Mouse (Mus musculus): ENCODE results near the gene Pcp4l1. TPM values are rescaled to one million over a fixed set of nuclear protein-coding genes. Genes with fewer than 3 reads are reported as not detected.

The Pcp4l1 gene
- polyA plus RNA-seq, 1 experiment: 0.13 TPM

GRCm38 (mm10) chr1:171124398-171124797 lies 71.7 kb downstream of the Pcp4l1 start:
- H3K27me3 ChIP-seq (ENCODE audit: control insufficient read depth, insufficient read depth, insufficient read length): no peaks in the 10 kb centered on the region
- TF ChIP-seq USF1 (IDR thresholded peaks at IDR 0.05; ENCODE audit: low read depth) (no peak), MAX (IDR thresholded peaks at IDR 0.05) (no peak), CTCF (IDR thresholded peaks at IDR 0.05; ENCODE audit: control insufficient read depth, insufficient read depth, insufficient read length) (no peak), MYOG (IDR thresholded peaks at IDR 0.05; ENCODE audit: control insufficient read depth, extremely low read depth, insufficient read length) (no peak), CEBPB (IDR thresholded peaks at IDR 0.05; ENCODE audit: low read depth) (no peak), MYOD1 (IDR thresholded peaks at IDR 0.05; ENCODE audit: control insufficient read depth, insufficient read length, low read depth) (no peak), FOSL1 (IDR thresholded peaks at IDR 0.05; ENCODE audit: insufficient read depth, low read length, poor library complexity, severe bottlenecking) (no peak)
- peaks cover 10% of the 10 kb centered on the region for H3K36me3 ChIP-seq (ENCODE audit: control insufficient read depth, insufficient read depth)
- H3K79me2 ChIP-seq (ENCODE audit: control insufficient read depth, insufficient read depth): no peaks in the 10 kb centered on the region
- no peak overlapping the region for H3ac ChIP-seq (ENCODE audit: control insufficient read depth, insufficient read length, low read depth)
- no peak overlapping the region for H3K4me3 ChIP-seq (ENCODE audit: insufficient read depth, poor library complexity, severe bottlenecking)
- no peaks in the 10 kb centered on the region for H3K79me3 ChIP-seq (ENCODE audit: low read depth)

Other genes starting within 250 kb of the Pcp4l1 start
- 0.06 TPM for gene Fcgr2b, start 219.7 kb downstream of the Pcp4l1 start, polyA plus RNA-seq (2012; fragmentation: generic; extraction: Trizol)
- gene Fcgr4, start 177.3 kb downstream of the Pcp4l1 start, polyA plus RNA-seq (2012; fragmentation: generic; extraction: Trizol): 1.0 TPM
- gene Fcgr3, start 131.3 kb downstream of the Pcp4l1 start, polyA plus RNA-seq (2012; fragmentation: generic; extraction: Trizol): not detected
- gene Cfap126, start 82.3 kb downstream of the Pcp4l1 start, polyA plus RNA-seq (2012; fragmentation: generic; extraction: Trizol): 0.39 TPM
- 147 TPM for gene Sdhc, start 45.7 kb downstream of the Pcp4l1 start, polyA plus RNA-seq (2012; fragmentation: generic; extraction: Trizol)
- 0.11 TPM for gene Mpz, start 45.6 kb downstream of the Pcp4l1 start, polyA plus RNA-seq (2012; fragmentation: generic; extraction: Trizol)
- gene Nr1i3, start 17.7 kb upstream of the Pcp4l1 start, polyA plus RNA-seq (2012; fragmentation: generic; extraction: Trizol): 0.04 TPM
- 58.7 TPM for gene Tomm40l, start 26.2 kb upstream of the Pcp4l1 start, polyA plus RNA-seq (2012; fragmentation: generic; extraction: Trizol)
- not detected for gene Apoa2, start 28.8 kb upstream of the Pcp4l1 start, polyA plus RNA-seq (2012; fragmentation: generic; extraction: Trizol)
- gene Fcer1g, start 38.1 kb upstream of the Pcp4l1 start, polyA plus RNA-seq (2012; fragmentation: generic; extraction: Trizol): not detected
- 6.7 TPM for gene Adamts4, start 54.2 kb upstream of the Pcp4l1 start, polyA plus RNA-seq (2012; fragmentation: generic; extraction: Trizol)
- gene Ndufs2, start 55.1 kb upstream of the Pcp4l1 start, polyA plus RNA-seq (2012; fragmentation: generic; extraction: Trizol): 227 TPM
- 17.4 TPM for gene B4galt3, start 74.1 kb upstream of the Pcp4l1 start, polyA plus RNA-seq (2012; fragmentation: generic; extraction: Trizol)
- gene Ppox, start 84.9 kb upstream of the Pcp4l1 start, polyA plus RNA-seq (2012; fragmentation: generic; extraction: Trizol): 9.0 TPM
- gene Usp21, start 91.7 kb upstream of the Pcp4l1 start, polyA plus RNA-seq (2012; fragmentation: generic; extraction: Trizol): 20.6 TPM
- 100 TPM for gene Ufc1, start 98.8 kb upstream of the Pcp4l1 start, polyA plus RNA-seq (2012; fragmentation: generic; extraction: Trizol)
- 44.8 TPM for gene Dedd, start 132.9 kb upstream of the Pcp4l1 start, polyA plus RNA-seq (2012; fragmentation: generic; extraction: Trizol)
- gene Nit1, start 149.4 kb upstream of the Pcp4l1 start, polyA plus RNA-seq (2012; fragmentation: generic; extraction: Trizol): 19.5 TPM
- 90.9 TPM for gene Pfdn2, start 149.4 kb upstream of the Pcp4l1 start, polyA plus RNA-seq (2012; fragmentation: generic; extraction: Trizol)
- 0.05 TPM for gene Klhdc9, start 164.5 kb upstream of the Pcp4l1 start, polyA plus RNA-seq (2012; fragmentation: generic; extraction: Trizol)
- gene Nectin4, start 173.8 kb upstream of the Pcp4l1 start, polyA plus RNA-seq (2012; fragmentation: generic; extraction: Trizol): 0.06 TPM
- gene Arhgap30, start 192.7 kb upstream of the Pcp4l1 start, polyA plus RNA-seq (2012; fragmentation: generic; extraction: Trizol): 0.05 TPM
- gene Usf1, start 215.0 kb upstream of the Pcp4l1 start, polyA plus RNA-seq (2012; fragmentation: generic; extraction: Trizol): 70.1 TPM
- 0.66 TPM for gene Tstd1, start 222.6 kb upstream of the Pcp4l1 start, polyA plus RNA-seq (2012; fragmentation: generic; extraction: Trizol)
- 3.6 TPM for gene F11r, start 241.3 kb upstream of the Pcp4l1 start, polyA plus RNA-seq (2012; fragmentation: generic; extraction: Trizol)

Measured in C2C12 (cell line).